Mouse (Mus musculus) limb, embryonic 12.5 days (tissue): ENCODE data around the gene Hsp90ab1. TPM values are rescaled to one million over a fixed set of nuclear protein-coding genes. Genes with fewer than 3 reads are reported as not detected.

Source experiments
- ATAC-seq: fragments of 200-750 bp; cut with Nextera tagmentation; 2 replicates; pipeline ENCODE4 v1.8.0; 2017; ENCODE audit warnings: low read depth, moderate TSS enrichment; ENCODE audit not compliant: insufficient number of reproducible peaks, insufficient read depth, low FRiP score, low TSS enrichment
- H3K27ac ChIP-seq: fragments of 300-500 bp; sonication (generic); 2 replicates; pipeline ENCODE4 v1.5.1; 2016; ENCODE audit warnings: mild to moderate bottlenecking, moderate library complexity
- H3K27me3 ChIP-seq: fragments of 300-500 bp; sonication (generic); 2 replicates; pipeline ENCODE4 v1.6.1; 2016; ENCODE audit warnings: mild to moderate bottlenecking, moderate library complexity
- H3K36me3 ChIP-seq: fragments of 300-500 bp; sonication (generic); 2 replicates; pipeline ENCODE4 v1.6.1; 2016; ENCODE audit warnings: mild to moderate bottlenecking, moderate library complexity
- H3K4me1 ChIP-seq: fragments of 300-500 bp; sonication (generic); replicated peaks from 2 replicates; pipeline ENCODE4 v1.6.1; 2016
- H3K4me2 ChIP-seq: fragments of 300-500 bp; sonication (generic); 2 replicates; pipeline ENCODE4 v1.6.1; 2016; ENCODE audit warnings: mild to moderate bottlenecking, moderate library complexity
- H3K4me3 ChIP-seq: fragments of 300-500 bp; sonication (generic); replicated peaks from 2 replicates; pipeline ENCODE4 v1.5.1; 2016; ENCODE audit warnings: mild to moderate bottlenecking
- H3K9ac ChIP-seq: fragments of 300-500 bp; sonication (generic); replicated peaks from 2 replicates; pipeline ENCODE4 v1.6.1; 2016; ENCODE audit warnings: mild to moderate bottlenecking, moderate library complexity
- H3K9me3 ChIP-seq: fragments of 300-500 bp; sonication (generic); 2 replicates; pipeline ENCODE4 v1.6.1; 2016; ENCODE audit warnings: mild to moderate bottlenecking, moderate library complexity
- WGBS: fragments of 180-500 bp; shearing (Covaris S2); methylation state at CpG from one replicate; pipeline ENCODE4 v1.1.7; 2016; 5-methylcytosine and 5-hydroxymethylcytosine counted together
- polyA plus RNA-seq: library from polyadenylated mRNA; unstranded; fragments of >200 nt; fragmentation: Nextera tagmentation; extraction: Ambion mirVana; gene quantifications from 2 replicates; pipeline ENCODE4 v1.2.1, GENCODE M21; 2016

Hsp90ab1 gene
- polyA plus RNA-seq, 1 experiment from 2014 or later = 1,563 TPM

- peak overlapping the region; percentile 65 for H3K9ac ChIP-seq
- WGBS = 5% methylated on average over 23 of the region's 23 CpGs
- peak overlapping the region; percentile 97 for H3K4me2 ChIP-seq
- ATAC-seq = peak; percentile 5; the same call in 1 of the 2 replicates
- H3K4me1 ChIP-seq = peaks cover 82% of the 10 kb centered on the region
- no peaks in the 10 kb centered on the region for H3K36me3 ChIP-seq
- H3K27ac ChIP-seq = no peak overlapping the region
- H3K27me3 ChIP-seq = peaks cover 62% of the 10 kb centered on the region
- H3K4me3 ChIP-seq = peak overlapping the region; percentile 53
- no peaks in the 10 kb centered on the region for H3K9me3 ChIP-seq
Measured at GRCm38 (mm10) chr17:45595736-45596390, 22.8 kb upstream of the Hsp90ab1 start.

GRCm38 (mm10) chr17:45594881-45595735 lies 22.0 kb upstream of the Hsp90ab1 start:
- ATAC-seq = peak; percentile 45
- Histone ChIP-seq H3K4me2 (peak overlapping the region; percentile 97), H3K9me3 (no peaks in the 10 kb centered on the region), H3K27me3 (peaks cover 54% of the 10 kb centered on the region), H3K9ac (peak overlapping the region; percentile 65), H3K4me1 (peaks cover 84% of the 10 kb centered on the region), H3K27ac (no peak overlapping the region), H3K4me3 (peak overlapping the region; percentile 53), H3K36me3 (no peaks in the 10 kb centered on the region)
- 1% methylated on average over 58 of the region's 58 CpGs for WGBS

- Histone ChIP-seq H3K27me3 (peaks cover 45% of the 10 kb centered on the region), H3K4me1 (peaks cover 74% of the 10 kb centered on the region), H3K9ac (no peak overlapping the region), H3K4me3 (peak overlapping the region; percentile 53), H3K27ac (no peak overlapping the region), H3K9me3 (no peaks in the 10 kb centered on the region), H3K4me2 (peak overlapping the region; percentile 97), H3K36me3 (no peaks in the 10 kb centered on the region)
- WGBS = 45% methylated on average over 8 of the region's 8 CpGs
- ATAC-seq = no peak
Measured at GRCm38 (mm10) chr17:45594195-45594594, 21.1 kb upstream of the Hsp90ab1 start.

- peak overlapping the region; percentile 97 for H3K4me2 ChIP-seq
- 28% methylated on average over 8 of the region's 8 CpGs for WGBS
- H3K4me3 ChIP-seq = peak overlapping the region; percentile 7; the same call in 1 of the 2 replicates
- no peak for ATAC-seq
- no peaks in the 10 kb centered on the region for H3K36me3 ChIP-seq
- H3K9ac ChIP-seq = peak overlapping the region; percentile 12; the same call in 1 of the 2 replicates
- peaks cover 43% of the 10 kb centered on the region for H3K27me3 ChIP-seq
- H3K27ac ChIP-seq = no peak overlapping the region
- H3K9me3 ChIP-seq = no peaks in the 10 kb centered on the region
- peaks cover 71% of the 10 kb centered on the region for H3K4me1 ChIP-seq
Measured at GRCm38 (mm10) chr17:45593479-45593878, 20.4 kb upstream of the Hsp90ab1 start.

- 55% methylated on average over 8 of the region's 8 CpGs for WGBS
- peaks cover 66% of the 10 kb centered on the region for H3K4me1 ChIP-seq
Measured at GRCm38 (mm10) chr17:45592606-45593431, 19.7 kb upstream of the Hsp90ab1 start.

GRCm38 (mm10) chr17:45591701-45592605 lies 18.9 kb upstream of the Hsp90ab1 start:
- Histone ChIP-seq H3K9me3 (peaks cover 5% of the 10 kb centered on the region; the same call in 1 of the 2 replicates), H3K4me3 (no peak overlapping the region), H3K4me2 (peak overlapping the region; percentile 23; the same call in 1 of the 2 replicates), H3K9ac (peak overlapping the region; percentile 50), H3K27ac (no peak overlapping the region), H3K36me3 (peaks cover 9% of the 10 kb centered on the region; the same call in 1 of the 2 replicates), H3K27me3 (peaks cover 41% of the 10 kb centered on the region), H3K4me1 (peaks cover 61% of the 10 kb centered on the region)
- 47% methylated on average over 16 of the region's 16 CpGs for WGBS
- no peak for ATAC-seq

More at GRCm38 (mm10) chr17:45592606-45593431, 19.7 kb upstream of the Hsp90ab1 start:
- 0 out of 2 replicates have a peak, but pooled peaks cover 3% of the 10 kb centered on the region for H3K36me3 ChIP-seq
- H3K9ac ChIP-seq = peak overlapping the region; percentile 50
- no peak for ATAC-seq
- peaks cover 41% of the 10 kb centered on the region for H3K27me3 ChIP-seq
- H3K27ac ChIP-seq = no peak overlapping the region
- no peak overlapping the region for H3K4me3 ChIP-seq
- no peaks in the 10 kb centered on the region for H3K9me3 ChIP-seq
- peak overlapping the region; percentile 23 for H3K4me2 ChIP-seq

GRCm38 (mm10) chr17:45590410-45590809 lies 17.3 kb upstream of the Hsp90ab1 start:
- Histone ChIP-seq H3K9ac (no peak overlapping the region), H3K4me2 (no peak overlapping the region), H3K4me3 (no peak overlapping the region), H3K9me3 (peaks cover 9% of the 10 kb centered on the region; the same call in 1 of the 2 replicates), H3K36me3 (peaks cover 17% of the 10 kb centered on the region), H3K27me3 (peaks cover 33% of the 10 kb centered on the region), H3K27ac (no peak overlapping the region), H3K4me1 (peaks cover 50% of the 10 kb centered on the region)
- ATAC-seq = no peak
- WGBS = 58% methylated on average over 6 of the region's 6 CpGs

- Histone ChIP-seq H3K36me3 (peaks cover 17% of the 10 kb centered on the region), H3K9ac (no peak overlapping the region), H3K4me2 (no peak overlapping the region), H3K9me3 (peaks cover 9% of the 10 kb centered on the region; the same call in 1 of the 2 replicates), H3K4me1 (peaks cover 51% of the 10 kb centered on the region), H3K4me3 (no peak overlapping the region), H3K27me3 (peaks cover 27% of the 10 kb centered on the region), H3K27ac (no peak overlapping the region)
- ATAC-seq = no peak
- WGBS = 93% methylated on average over 8 of the region's 8 CpGs
Measured at GRCm38 (mm10) chr17:45589844-45590243, 16.8 kb upstream of the Hsp90ab1 start.

GRCm38 (mm10) chr17:45589236-45589635 lies 16.2 kb upstream of the Hsp90ab1 start:
- peaks cover 51% of the 10 kb centered on the region for H3K4me1 ChIP-seq
- WGBS = over 99% methylated on average over 7 of the region's 7 CpGs

GRCm38 (mm10) chr17:45588370-45588769 lies 15.3 kb upstream of the Hsp90ab1 start:
- H3K36me3 ChIP-seq = peaks cover 17% of the 10 kb centered on the region
- H3K27me3 ChIP-seq = peaks cover 13% of the 10 kb centered on the region
- no peak overlapping the region for H3K9ac ChIP-seq
- peaks cover 9% of the 10 kb centered on the region; the same call in 1 of the 2 replicates for H3K9me3 ChIP-seq
- no peak for ATAC-seq
- no peak overlapping the region for H3K27ac ChIP-seq
- no peak overlapping the region for H3K4me3 ChIP-seq
- no peak overlapping the region for H3K4me2 ChIP-seq
- peaks cover 47% of the 10 kb centered on the region for H3K4me1 ChIP-seq
- 95% methylated on average over 7 of the region's 7 CpGs for WGBS

More at GRCm38 (mm10) chr17:45589236-45589635, 16.2 kb upstream of the Hsp90ab1 start:
- H3K4me3 ChIP-seq = no peak overlapping the region
- no peak overlapping the region for H3K27ac ChIP-seq
- H3K4me2 ChIP-seq = no peak overlapping the region
- H3K9ac ChIP-seq = no peak overlapping the region
- H3K27me3 ChIP-seq = peaks cover 21% of the 10 kb centered on the region
- peaks cover 17% of the 10 kb centered on the region for H3K36me3 ChIP-seq
- no peak for ATAC-seq
- H3K9me3 ChIP-seq = peaks cover 9% of the 10 kb centered on the region; the same call in 1 of the 2 replicates
